Mouse (Mus musculus) kidney, adult 9 months (tissue): ENCODE results near the gene Arl15.

Experiments
- DNase-seq: peaks from one replicate; pipeline ENCODE4 v3.0.0; 2022

The Arl15 gene

GRCm38 (mm10) chr13:113846413-113846812 is 52.1 kb downstream of the Arl15 start:
- DNase-seq: no peak

GRCm38 (mm10) chr13:113850431-113851034 is 56.2 kb downstream of the Arl15 start:
- DNase-seq: no peak

- no peak for DNase-seq
Observed at GRCm38 (mm10) chr13:113851602-113852375, 57.5 kb downstream of the Arl15 start.

GRCm38 (mm10) chr13:113852376-113852666 is 58.0 kb downstream of the Arl15 start:
- no peak for DNase-seq

- no peak for DNase-seq
Observed at GRCm38 (mm10) chr13:113854146-113854545, 59.8 kb downstream of the Arl15 start.

GRCm38 (mm10) chr13:113854551-113855312 is 60.4 kb downstream of the Arl15 start:
- no peak for DNase-seq

GRCm38 (mm10) chr13:113856946-113857345 is 62.6 kb downstream of the Arl15 start:
- no peak for DNase-seq

- no peak for DNase-seq
Observed at GRCm38 (mm10) chr13:113858667-113859391, 64.5 kb downstream of the Arl15 start.

- no peak for DNase-seq
Observed at GRCm38 (mm10) chr13:113859392-113859776, 65.1 kb downstream of the Arl15 start.

GRCm38 (mm10) chr13:113860816-113861215 is 66.5 kb downstream of the Arl15 start:
- no peak for DNase-seq

GRCm38 (mm10) chr13:113861231-113861630 is 66.9 kb downstream of the Arl15 start:
- no peak for DNase-seq

- no peak for DNase-seq
Observed at GRCm38 (mm10) chr13:113862951-113863350, 68.6 kb downstream of the Arl15 start.

- no peak for DNase-seq
Observed at GRCm38 (mm10) chr13:113863688-113864087, 69.4 kb downstream of the Arl15 start.

GRCm38 (mm10) chr13:113864278-113864677 is 70.0 kb downstream of the Arl15 start:
- DNase-seq: peak; percentile 54

GRCm38 (mm10) chr13:113864893-113865292 is 70.6 kb downstream of the Arl15 start:
- peak; percentile 73 for DNase-seq

GRCm38 (mm10) chr13:113865378-113865777 is 71.1 kb downstream of the Arl15 start:
- DNase-seq: no peak

- DNase-seq: peak; percentile 72
Observed at GRCm38 (mm10) chr13:113865806-113866205, 71.5 kb downstream of the Arl15 start.

GRCm38 (mm10) chr13:113867736-113868135 is 73.4 kb downstream of the Arl15 start:
- DNase-seq: no peak

- peak; percentile 62 for DNase-seq
Observed at GRCm38 (mm10) chr13:113869212-113870205, 75.2 kb downstream of the Arl15 start.

- DNase-seq: no peak
Observed at GRCm38 (mm10) chr13:113870403-113870802, 76.1 kb downstream of the Arl15 start.

- peak; percentile 67 for DNase-seq
Observed at GRCm38 (mm10) chr13:113871853-113872252, 77.5 kb downstream of the Arl15 start.

- DNase-seq: no peak
Observed at GRCm38 (mm10) chr13:113875724-113876123, 81.4 kb downstream of the Arl15 start.
